Mouse (Mus musculus): ENCODE measurements at regions not wholly inside any gene's neighbourhood (a gene's known extent, or its start where the extent isn't known, plus 50 kb on each side); places are given as distances from the start of the nearest gene placed in this dataset.

DNA sequence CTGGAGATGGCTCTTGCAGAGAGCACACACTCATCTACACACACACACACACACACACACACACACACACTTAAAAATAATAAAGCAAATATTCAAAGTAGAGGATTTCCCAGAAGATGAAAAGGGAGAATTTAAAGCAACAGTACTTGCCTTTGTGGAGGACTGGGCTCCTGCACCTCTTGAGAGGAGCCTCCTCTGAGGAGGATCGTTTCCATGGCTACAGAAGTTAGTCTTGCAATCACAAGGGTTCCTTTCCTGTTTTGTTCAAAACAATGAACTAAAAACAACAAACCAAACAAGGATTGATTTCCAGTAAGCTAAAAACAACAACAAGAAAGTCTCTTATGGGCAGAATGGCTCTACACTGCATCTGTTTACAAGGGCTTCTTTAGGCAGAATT lies 223.8 kb downstream of the Irs2 start:
- TF ChIP-seq POLR2A (IDR thresholded peaks at IDR 0.05; ENCODE audit: insufficient read depth, low read depth, low read length) (no peak), CTCF (IDR thresholded peaks at IDR 0.05; ENCODE audit: insufficient read depth, low read depth, low read length) (no peak)
